Mouse (Mus musculus) liver, embryonic 11.5 days (tissue): ENCODE results near the gene Rhot1. TPM values are rescaled to one million over a fixed set of nuclear protein-coding genes. Genes with fewer than 3 reads are reported as not detected.
"Not testable (repeated sequence)": the region's sequence is repeated elsewhere in the genome, so short reads cannot be mapped to it uniquely, and the experiment has no call there.

Experiments used
- ATAC-seq: fragments of 200-750 bp; cut with Nextera tagmentation; replicated peaks from 2 replicates; pipeline ENCODE4 v1.8.0; 2017; ENCODE audit warnings: moderate number of reproducible peaks, mild to moderate bottlenecking, moderate TSS enrichment, moderate library complexity; ENCODE audit not compliant: low FRiP score
- DNase-seq: peaks from one replicate; pipeline ENCODE4 v3.0.0-alpha.2; 2017; ENCODE audit warnings: low spot score
- H3K27ac ChIP-seq: fragments of 300-500 bp; sonication (generic); 2 replicates; pipeline ENCODE4 v1.5.1; 2014; ENCODE audit warnings: mild to moderate bottlenecking, low read depth, low read length, control low read depth
- H3K27me3 ChIP-seq: fragments of 300-500 bp; sonication (generic); replicated peaks from 2 replicates; pipeline ENCODE4 v1.6.1; 2014; ENCODE audit warnings: low read length, mixed read lengths; ENCODE audit not compliant: control insufficient read depth, insufficient read depth
- H3K36me3 ChIP-seq: fragments of 300-500 bp; sonication (generic); 2 replicates; pipeline ENCODE4 v1.6.1; 2014; ENCODE audit warnings: mild to moderate bottlenecking, low read length, moderate library complexity, mixed read lengths; ENCODE audit not compliant: control insufficient read depth, insufficient read depth
- H3K4me1 ChIP-seq: fragments of 300-500 bp; sonication (generic); replicated peaks from 2 replicates; pipeline ENCODE4 v1.6.1; 2014; ENCODE audit warnings: low read length, mixed read lengths; ENCODE audit not compliant: control insufficient read depth, insufficient read depth
- H3K4me2 ChIP-seq: fragments of 300-500 bp; sonication (generic); 2 replicates; pipeline ENCODE4 v1.6.1; 2014; ENCODE audit warnings: mild to moderate bottlenecking, control low read depth, moderate library complexity
- H3K4me3 ChIP-seq: fragments of 300-500 bp; sonication (generic); 2 replicates; pipeline ENCODE4 v1.5.1; 2014; ENCODE audit warnings: low read depth, low read length, control low read depth
- H3K9ac ChIP-seq: fragments of 300-500 bp; sonication (generic); 2 replicates; pipeline ENCODE4 v1.6.1; 2014; ENCODE audit warnings: low read depth, low read length, control low read depth
- H3K9me3 ChIP-seq: fragments of 300-500 bp; sonication (generic); 2 replicates; pipeline ENCODE4 v1.6.1; 2016; ENCODE audit warnings: low read length, inconsistent platforms, mixed read lengths; ENCODE audit not compliant: control insufficient read depth
- WGBS: fragments of 180-500 bp; shearing (Covaris S2); extraction: QIAGEN DNeasy Blood & Tissue Kit; methylation state at CpG from one replicate; pipeline ENCODE4 v1.1.7; 2014; 5-methylcytosine and 5-hydroxymethylcytosine counted together
- polyA plus RNA-seq: library from polyadenylated mRNA; unstranded; fragments of >200 nt; fragmentation: Nextera tagmentation; extraction: Ambion mirVana; gene quantifications from 2 replicates; pipeline ENCODE4 v1.2.1, GENCODE M21; 2014

The Rhot1 gene
- polyA plus RNA-seq, 1 experiment from 2014 or later: 49.4 TPM

- DNase-seq: no peak
- ATAC-seq: no peak
- H3K4me1 ChIP-seq: no peaks in the 10 kb centered on the region; the same call in 1 of the 2 replicates
Observed at GRCm38 (mm10) chr11:80171884-80172283, 36.9 kb upstream of the Rhot1 start.

GRCm38 (mm10) chr11:80173963-80174670 lies 34.7 kb upstream of the Rhot1 start:
- 75% methylated on average over 11 of the region's 11 CpGs for WGBS
- H3K9ac ChIP-seq: no peak overlapping the region
- H3K27me3 ChIP-seq: no peaks in the 10 kb centered on the region
- no peak overlapping the region for H3K4me2 ChIP-seq
- no peak overlapping the region for H3K4me3 ChIP-seq
- no peaks in the 10 kb centered on the region for H3K9me3 ChIP-seq
- H3K27ac ChIP-seq: no peak overlapping the region
- H3K36me3 ChIP-seq: no peaks in the 10 kb centered on the region
- DNase-seq: no peak
- ATAC-seq: no peak
- no peaks in the 10 kb centered on the region; the same call in 1 of the 2 replicates for H3K4me1 ChIP-seq

More at GRCm38 (mm10) chr11:80171884-80172283, 36.9 kb upstream of the Rhot1 start:
- Histone ChIP-seq H3K36me3 (no peaks in the 10 kb centered on the region), H3K9ac (no peak overlapping the region), H3K9me3 (no peaks in the 10 kb centered on the region), H3K4me3 (no peak overlapping the region), H3K27ac (no peak overlapping the region), H3K27me3 (no peaks in the 10 kb centered on the region), H3K4me2 (no peak overlapping the region)
- 74% methylated on average over 4 of the region's 4 CpGs for WGBS

GRCm38 (mm10) chr11:80176911-80177895 lies 31.6 kb upstream of the Rhot1 start:
- no peak for ATAC-seq
- H3K27ac ChIP-seq: no peak overlapping the region

GRCm38 (mm10) chr11:80178316-80178715 lies 30.5 kb upstream of the Rhot1 start:
- Histone ChIP-seq H3K27me3 (no peaks in the 10 kb centered on the region), H3K4me1 (no peaks in the 10 kb centered on the region), H3K27ac (no peak overlapping the region), H3K9me3 (no peaks in the 10 kb centered on the region), H3K4me2 (no peak overlapping the region), H3K9ac (no peak overlapping the region), H3K4me3 (no peak overlapping the region), H3K36me3 (no peaks in the 10 kb centered on the region)
- WGBS: 79% methylated on average over 8 of the region's 8 CpGs
- DNase-seq (no peak), ATAC-seq (no peak)

More at GRCm38 (mm10) chr11:80176911-80177895, 31.6 kb upstream of the Rhot1 start:
- Histone ChIP-seq H3K36me3 (no peaks in the 10 kb centered on the region), H3K4me1 (no peaks in the 10 kb centered on the region; the same call in 1 of the 2 replicates), H3K9me3 (no peaks in the 10 kb centered on the region), H3K4me3 (no peak overlapping the region), H3K4me2 (no peak overlapping the region), H3K27me3 (no peaks in the 10 kb centered on the region), H3K9ac (no peak overlapping the region)
- DNase-seq: no peak
- WGBS: 71% methylated on average over 11 of the region's 11 CpGs

GRCm38 (mm10) chr11:80181021-80181749 lies 27.6 kb upstream of the Rhot1 start:
- Histone ChIP-seq H3K4me2 (no peak overlapping the region), H3K27ac (no peak overlapping the region), H3K27me3 (no peaks in the 10 kb centered on the region), H3K4me1 (no peaks in the 10 kb centered on the region), H3K9ac (no peak overlapping the region), H3K36me3 (no peaks in the 10 kb centered on the region), H3K4me3 (no peak overlapping the region), H3K9me3 (no peaks in the 10 kb centered on the region)
- WGBS: 72% methylated on average over 5 of the region's 5 CpGs
- DNase-seq (no peak), ATAC-seq (no peak)

- ATAC-seq: peak; percentile 83
- H3K27me3 ChIP-seq, H3K36me3 ChIP-seq, DNase-seq, H3K4me1 ChIP-seq, H3K9me3 ChIP-seq: not testable (repeated sequence)
- Histone ChIP-seq H3K27ac (peak overlapping the region; percentile 82; the same call in 1 of the 2 replicates), H3K9ac (peak overlapping the region; percentile 95), H3K4me2 (peak overlapping the region; percentile 78), H3K4me3 (peak overlapping the region; percentile 85)
- 43% methylated on average over 12 of the region's 12 CpGs for WGBS
Observed at GRCm38 (mm10) chr11:80183054-80183704, 25.6 kb upstream of the Rhot1 start.

GRCm38 (mm10) chr11:80183705-80184255 lies 25.0 kb upstream of the Rhot1 start, which contains the start of gene Rnf135:
Gene Rnf135 (plus strand): TSS chr11:80183851.
- Histone ChIP-seq H3K4me1 (no peaks in the 10 kb centered on the region), H3K36me3 (no peaks in the 10 kb centered on the region), H3K4me3 (peak within 1 kb of the TSS; percentile 85), H3K9me3 (no peaks in the 10 kb centered on the region), H3K27me3 (no peaks in the 10 kb centered on the region), H3K4me2 (peak within 1 kb of the TSS; percentile 78), H3K27ac (peak within 1 kb of the TSS; percentile 82), H3K9ac (peak within 1 kb of the TSS; percentile 95)
- under 1% methylated on average over 33 of the region's 33 CpGs for WGBS
- DNase-seq: peak; percentile 86
- ATAC-seq: peak; percentile 96
